Mouse (Mus musculus) C2C12 (cell line): Measurements from ENCODE around the gene Trim8. TPM values are rescaled to one million over a fixed set of nuclear protein-coding genes. Genes with fewer than 3 reads are reported as not detected.
A peak's percentile ranks its signal among the peaks of the same experiment; 100 is the strongest.

ENCODE experiments used
- H3K27me3 ChIP-seq: one replicate; pipeline ENCODE4 v1.6.1; 2011; ENCODE audit not compliant: control insufficient read depth, insufficient read depth, insufficient read length
- H3K36me3 ChIP-seq: one replicate; pipeline ENCODE4 v1.6.1; 2011; ENCODE audit not compliant: control insufficient read depth, insufficient read depth
- H3K4me3 ChIP-seq: one replicate; pipeline ENCODE4 v1.5.1; 2011; ENCODE audit warnings: mild to moderate bottlenecking, control low read depth; ENCODE audit not compliant: poor library complexity, insufficient read depth, severe bottlenecking
- H3K79me2 ChIP-seq: one replicate; pipeline ENCODE4 v1.6.1; 2011; ENCODE audit not compliant: control insufficient read depth, insufficient read depth
- H3K79me3 ChIP-seq: one replicate; pipeline ENCODE4 v1.6.1; 2011; ENCODE audit warnings: low read depth, control low read depth
- H3ac ChIP-seq: one replicate; pipeline ENCODE3; 2011; ENCODE audit warnings: low read depth; ENCODE audit not compliant: control insufficient read depth, insufficient read length
- CEBPB ChIP-seq: IDR thresholded peaks from one replicate; pipeline ENCODE4 v1.6.1; 2011; ENCODE audit warnings: low read depth, mild to moderate bottlenecking, control low read depth, moderate library complexity
- CTCF ChIP-seq: IDR thresholded peaks from one replicate; pipeline ENCODE4 v1.5.1; 2011; ENCODE audit not compliant: control insufficient read depth, insufficient read depth, insufficient read length
- FOSL1 ChIP-seq: IDR thresholded peaks from one replicate; pipeline ENCODE4 v1.8.0; 2011; ENCODE audit warnings: mild to moderate bottlenecking, low read length; ENCODE audit not compliant: poor library complexity, insufficient read depth, severe bottlenecking
- MAX ChIP-seq: IDR thresholded peaks from one replicate; pipeline ENCODE4 v1.6.1; 2011; ENCODE audit warnings: mild to moderate bottlenecking, control low read depth
- MYOD1 ChIP-seq: IDR thresholded peaks from one replicate; pipeline ENCODE4 v1.6.1; 2011; ENCODE audit warnings: low read depth; ENCODE audit not compliant: control insufficient read depth, insufficient read length
- MYOG ChIP-seq: IDR thresholded peaks from one replicate; pipeline ENCODE4 v1.6.1; 2011; ENCODE audit not compliant: control insufficient read depth, insufficient read length; ENCODE audit errors: extremely low read depth
- USF1 ChIP-seq: IDR thresholded peaks from one replicate; pipeline ENCODE4 v1.6.1; 2011; ENCODE audit warnings: low read depth, mild to moderate bottlenecking, control low read depth, moderate library complexity
- polyA plus RNA-seq: library from polyadenylated mRNA; unstranded; fragments of >200 nt; fragmentation: generic; extraction: Trizol; gene quantifications from one replicate; pipeline ENCODE4 v1.2.1, GENCODE M21; 2012; ENCODE audit warnings: missing spikeins

The Trim8 gene
- polyA plus RNA-seq, 1 experiment: 26.8 TPM

GRCm38 (mm10) chr19:46525691-46526631 is 24.5 kb downstream of the Trim8 start:
- no peaks in the 10 kb centered on the region for H3K79me2 ChIP-seq
- H3K79me3 ChIP-seq: no peaks in the 10 kb centered on the region
- no peak overlapping the region for H3ac ChIP-seq
- no peak overlapping the region for H3K4me3 ChIP-seq
- no peak for TF ChIP-seq MYOG
- no peak for TF ChIP-seq MYOD1
- TF ChIP-seq CEBPB: no peak
- no peak for TF ChIP-seq USF1
- H3K27me3 ChIP-seq: no peaks in the 10 kb centered on the region
- H3K36me3 ChIP-seq: no peaks in the 10 kb centered on the region

DNA sequence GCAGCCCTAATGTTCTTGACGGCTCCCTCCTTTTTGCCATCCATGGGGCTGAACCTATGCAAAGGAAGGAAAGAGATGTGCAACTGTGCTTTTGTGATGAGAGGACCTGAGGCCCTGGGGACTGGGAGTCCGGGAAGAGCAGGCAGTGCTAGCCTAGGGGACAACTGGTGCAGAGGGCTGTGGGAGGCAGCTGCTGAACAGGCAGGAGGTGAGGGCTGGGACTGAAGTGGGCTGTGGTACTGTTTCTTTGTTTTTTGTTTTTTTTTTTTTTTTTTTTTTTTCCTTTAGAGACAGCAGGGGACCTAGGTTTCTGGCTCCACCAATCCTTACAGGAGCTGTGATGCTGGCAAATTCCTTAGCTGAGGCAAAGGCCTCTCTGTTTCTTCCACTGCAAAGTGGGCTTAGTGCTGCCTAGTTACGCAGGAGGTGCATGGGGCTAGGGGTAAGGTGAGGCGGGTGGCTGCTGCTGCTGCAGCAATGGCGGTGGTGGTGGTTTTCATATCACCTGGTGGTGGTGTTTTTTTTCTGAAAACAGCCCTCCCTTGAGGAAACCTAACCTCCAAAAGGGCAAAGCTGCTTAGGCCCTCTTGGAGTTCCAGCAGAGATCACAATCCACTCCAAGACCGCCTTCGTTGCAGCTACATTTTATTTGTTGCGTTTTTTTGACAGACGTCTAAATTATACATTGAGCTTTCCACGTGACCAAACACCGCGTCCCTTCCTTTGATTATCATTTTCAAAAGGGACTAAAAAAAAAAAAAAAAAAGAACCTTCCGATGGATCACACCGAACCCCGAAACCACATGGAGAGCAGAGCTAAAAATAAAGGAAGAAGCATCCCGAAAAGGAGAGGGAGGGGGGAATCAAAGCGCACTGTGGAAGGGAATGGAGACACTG is 26.4 kb downstream of the Trim8 start:
- no peaks in the 10 kb centered on the region for H3K79me2 ChIP-seq
- no peak overlapping the region for H3K4me3 ChIP-seq
- H3ac ChIP-seq: peak overlapping the region; percentile 27
- no peaks in the 10 kb centered on the region for H3K27me3 ChIP-seq
- TF ChIP-seq MYOG (no peak), CTCF (no peak), MYOD1 (no peak), FOSL1 (no peak), CEBPB (no peak), USF1 (no peak), MAX (no peak)
- no peaks in the 10 kb centered on the region for H3K79me3 ChIP-seq
- no peaks in the 10 kb centered on the region for H3K36me3 ChIP-seq

DNA sequence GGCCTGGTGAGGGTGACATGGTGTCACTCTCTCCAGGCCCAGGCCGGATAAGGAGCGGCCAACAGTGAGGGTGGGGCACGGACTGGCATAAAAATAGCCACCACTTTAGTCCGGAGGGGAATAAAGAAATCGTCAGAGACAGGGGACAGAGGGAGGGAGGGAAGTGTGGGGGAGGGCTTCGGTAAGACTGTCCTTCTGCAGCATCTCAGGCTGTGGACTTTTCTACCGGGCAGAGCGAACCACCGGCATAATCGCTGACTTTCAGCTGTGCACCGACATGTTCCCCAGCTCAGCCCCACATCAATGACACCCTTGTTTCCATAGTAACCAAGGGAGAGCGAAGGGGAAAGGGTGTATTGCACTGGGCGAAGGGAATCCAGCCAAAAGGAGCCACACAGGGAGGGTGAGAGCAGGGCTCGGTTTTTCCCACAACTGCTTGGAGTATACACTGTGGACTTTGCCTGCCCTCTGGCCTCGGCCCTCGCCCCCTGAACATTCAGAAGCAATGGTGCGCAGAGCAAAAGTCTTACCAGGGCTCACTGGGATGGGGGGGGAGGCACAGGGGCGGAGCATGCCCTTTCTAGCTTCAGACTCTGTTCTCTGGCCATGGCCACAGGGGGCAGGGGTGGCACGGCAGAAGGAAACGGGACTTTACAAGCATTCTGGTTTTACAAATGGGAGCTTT is 27.2 kb downstream of the Trim8 start:
- H3K36me3 ChIP-seq: no peaks in the 10 kb centered on the region
- peak overlapping the region; percentile 51 for H3ac ChIP-seq
- H3K79me2 ChIP-seq: no peaks in the 10 kb centered on the region
- TF ChIP-seq CEBPB (no peak), MAX (no peak), CTCF (no peak), MYOD1 (no peak), FOSL1 (no peak), MYOG (no peak), USF1 (no peak)
- no peaks in the 10 kb centered on the region for H3K79me3 ChIP-seq
- no peaks in the 10 kb centered on the region for H3K27me3 ChIP-seq
- no peak overlapping the region for H3K4me3 ChIP-seq

- TF ChIP-seq USF1 (no peak), MYOD1 (no peak), CTCF (no peak), MAX (no peak), MYOG (no peak), FOSL1 (no peak), CEBPB (no peak)
- Histone ChIP-seq H3K79me2 (no peaks in the 10 kb centered on the region), H3ac (peak overlapping the region; percentile 18), H3K79me3 (no peaks in the 10 kb centered on the region), H3K27me3 (no peaks in the 10 kb centered on the region), H3K36me3 (no peaks in the 10 kb centered on the region), H3K4me3 (no peak overlapping the region)
These were observed 28.3 kb downstream of the Trim8 start for GRCm38 (mm10) chr19:46529601-46530448.
